Mouse (Mus musculus): Measurements from ENCODE around the gene Anapc15. TPM values are rescaled to one million over a fixed set of nuclear protein-coding genes. Genes with fewer than 3 reads are reported as not detected.
"Not testable (repeated sequence)": the region's sequence is repeated elsewhere in the genome, so short reads cannot be mapped to it uniquely, and the experiment has no call there.

Gene Anapc15
- polyA plus RNA-seq, 1 experiment from 2014 or later, result 119 TPM

- no peak for DNase-seq (ENCODE audit: low spot score)
- H3K27ac ChIP-seq (replicated peaks), result no peak overlapping the region
- H3K36me3 ChIP-seq (replicated peaks), result peaks cover 43% of the 10 kb centered on the region
- WGBS, result 87% methylated on average over 2 of the region's 2 CpGs
- H3K4me3 ChIP-seq, result no peak overlapping the region
- no peaks in the 10 kb centered on the region for H3K27me3 ChIP-seq (replicated peaks; ENCODE audit: low read depth, poor library complexity, severe bottlenecking)
- H3K4me1 ChIP-seq, result peaks cover 17% of the 10 kb centered on the region
- no peaks in the 10 kb centered on the region for H3K9me3 ChIP-seq
Measured at GRCm38 (mm10) chr7:101938348-101938747, 74.8 kb downstream of the Anapc15 start.

GRCm38 (mm10) chr7:101939758-101940157 lies 76.2 kb downstream of the Anapc15 start:
- 91% methylated on average over 4 of the region's 4 CpGs for WGBS
- no peaks in the 10 kb centered on the region for H3K9me3 ChIP-seq
- no peaks in the 10 kb centered on the region for H3K27me3 ChIP-seq (replicated peaks; ENCODE audit: low read depth, poor library complexity, severe bottlenecking)
- no peak for DNase-seq (ENCODE audit: low spot score)
- no peak overlapping the region for H3K27ac ChIP-seq (replicated peaks)
- peaks cover 43% of the 10 kb centered on the region for H3K36me3 ChIP-seq (replicated peaks)
- peaks cover 13% of the 10 kb centered on the region for H3K4me1 ChIP-seq
- no peak overlapping the region for H3K4me3 ChIP-seq

GRCm38 (mm10) chr7:101949008-101949407 lies 85.5 kb downstream of the Anapc15 start:
- WGBS, result 91% methylated on average over 5 of the region's 5 CpGs
- H3K9me3 ChIP-seq; H3K27me3 ChIP-seq (replicated peaks; ENCODE audit: low read depth, poor library complexity, severe bottlenecking); DNase-seq (ENCODE audit: low spot score); H3K27ac ChIP-seq (replicated peaks); H3K4me3 ChIP-seq; H3K4me1 ChIP-seq: not testable (repeated sequence)
- H3K36me3 ChIP-seq (replicated peaks), result peaks cover 12% of the 10 kb centered on the region

Small RNA genes within 50 kb of the gene (microRNA-seq; reads per million reads assigned to microRNA genes)
- not detected for gene Gm22655

Other genes with a start within 250 kb of the Anapc15 start
- 56.2 and 58.3 TPM in 2 replicates for gene Clpb, start 200.1 kb upstream of the Anapc15 start, polyA plus RNA-seq (2016; fragmentation: Nextera tagmentation; extraction: Ambion mirVana)
- gene Phox2a, start 45.4 kb upstream of the Anapc15 start, polyA plus RNA-seq (2016; fragmentation: Nextera tagmentation; extraction: Ambion mirVana), result 0.26 and 1.2 TPM in 2 replicates
- gene Inppl1, start 25.5 kb upstream of the Anapc15 start, polyA plus RNA-seq (2016; fragmentation: Nextera tagmentation; extraction: Ambion mirVana), result 38.4 and 46.7 TPM in 2 replicates
- gene Folr2, start 6.5 kb upstream of the Anapc15 start, polyA plus RNA-seq (2016; fragmentation: Nextera tagmentation; extraction: Ambion mirVana), result 0.49 TPM in 1 of 2 replicates, not detected in the other
- 1.2 and 2.4 TPM in 2 replicates for gene Folr1, start 7.1 kb downstream of the Anapc15 start, polyA plus RNA-seq (2016; fragmentation: Nextera tagmentation; extraction: Ambion mirVana)
- 159 and 168 TPM in 2 replicates for gene Lamtor1, start 42.2 kb downstream of the Anapc15 start, polyA plus RNA-seq (2016; fragmentation: Nextera tagmentation; extraction: Ambion mirVana)
- 0.59 and 0.72 TPM in 2 replicates for gene Tomt, start 42.6 kb downstream of the Anapc15 start, polyA plus RNA-seq (2016; fragmentation: Nextera tagmentation; extraction: Ambion mirVana)
- 9.4 and 9.7 TPM in 2 replicates for gene Lrrc51, start 70.2 kb downstream of the Anapc15 start, polyA plus RNA-seq (2016; fragmentation: Nextera tagmentation; extraction: Ambion mirVana)
- 110 and 113 TPM in 2 replicates for gene Numa1, start 70.4 kb downstream of the Anapc15 start, polyA plus RNA-seq (2016; fragmentation: Nextera tagmentation; extraction: Ambion mirVana)
- 3.0 and 3.4 TPM in 2 replicates for gene Il18bp, start 155.0 kb downstream of the Anapc15 start, polyA plus RNA-seq (2016; fragmentation: Nextera tagmentation; extraction: Ambion mirVana)
- 28.4 and 30.9 TPM in 2 replicates for gene Rnf121, start 201.8 kb downstream of the Anapc15 start, polyA plus RNA-seq (2016; fragmentation: Nextera tagmentation; extraction: Ambion mirVana)
- 43.3 and 44.5 TPM in 2 replicates for gene Xndc1, start 201.8 kb downstream of the Anapc15 start, polyA plus RNA-seq (2016; fragmentation: Nextera tagmentation; extraction: Ambion mirVana)
- gene Xntrpc, start 202.0 kb downstream of the Anapc15 start, polyA plus RNA-seq (2016; fragmentation: Nextera tagmentation; extraction: Ambion mirVana), result 2.5 and 2.6 TPM in 2 replicates
- gene Trpc2, start 219.4 kb downstream of the Anapc15 start, polyA plus RNA-seq (2016; fragmentation: Nextera tagmentation; extraction: Ambion mirVana), result 0.17 TPM in 1 of 2 replicates, not detected in the other
- gene Art1, start 238.0 kb downstream of the Anapc15 start, polyA plus RNA-seq (2016; fragmentation: Nextera tagmentation; extraction: Ambion mirVana), result 1.1 TPM in 2 replicates
- 2.6 and 3.0 TPM in 2 replicates for gene Art5, start 245.8 kb downstream of the Anapc15 start, polyA plus RNA-seq (2016; fragmentation: Nextera tagmentation; extraction: Ambion mirVana)

Data from embryonic facial prominence, embryonic 10.5 days (tissue).